Mouse (Mus musculus) B cell, adult 62 days (primary cell): Measurements from ENCODE around the gene Gm3055. TPM values are rescaled to one million over a fixed set of nuclear protein-coding genes. Genes with fewer than 3 reads are reported as not detected.

ENCODE experiments used
- total RNA-seq: library from RNA; stranded (reverse); gene quantifications from 4 replicates; pipeline ENCODE4 v1.2.4, GENCODE M21; 2023

The Gm3055 gene
- 6.1 to 10.3 TPM (median 8.4 TPM) in 4 replicates for total RNA-seq

DNA sequence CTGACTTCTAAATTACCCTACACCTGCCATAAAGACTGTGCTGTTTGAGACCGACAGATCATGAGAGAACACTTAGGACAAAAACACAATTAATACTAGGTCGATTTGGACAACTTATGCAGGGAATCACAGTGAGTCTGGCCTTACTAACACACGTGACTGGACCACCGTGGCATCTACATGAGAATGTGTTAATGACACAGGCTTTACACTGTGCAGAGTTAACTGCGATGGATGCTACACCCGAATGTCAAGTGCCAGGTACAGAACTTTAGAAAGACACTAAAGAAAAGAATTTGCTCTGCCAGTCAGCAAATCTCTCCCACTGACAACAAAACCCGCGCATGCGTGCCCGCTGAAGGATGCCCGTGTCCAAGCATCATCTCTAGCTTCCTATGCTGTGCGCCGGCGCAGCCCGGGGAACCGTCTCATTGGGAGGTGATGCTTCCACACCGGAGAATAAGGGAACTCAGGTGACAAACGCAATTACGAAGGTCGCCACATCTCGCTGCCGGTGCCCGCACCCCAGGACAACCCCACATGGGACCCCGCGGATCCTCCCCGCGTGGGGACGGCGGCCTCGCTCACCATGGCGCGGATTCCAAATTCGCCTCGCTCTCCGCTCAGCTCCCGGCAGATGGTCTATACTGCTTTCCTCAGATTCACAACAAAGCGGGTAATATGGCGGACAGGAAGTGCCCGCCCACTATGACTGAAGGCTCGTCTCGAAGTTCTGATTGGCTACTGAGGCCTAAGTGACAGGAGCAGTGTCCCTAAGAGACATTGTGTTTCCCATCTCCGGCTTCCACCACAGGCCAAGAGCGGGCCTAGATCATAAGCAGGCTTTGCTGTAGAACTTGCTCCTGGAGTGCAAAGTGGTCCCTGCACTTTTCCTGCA, at the start of gene Gm3055:
TSS of gene Gm3055 (minus strand) at position 656 of the 898 bp plus-strand sequence.

GRCm38 (mm10) chr10:81811899-81812298, 40.9 kb upstream of the Gm3055 start, which contains the start of gene Gm4767:
TSS of gene Gm4767 (plus strand) at chr10:81812186.

GRCm38 (mm10) chr10:81704531-81705301, 66.2 kb downstream of the Gm3055 start, which contains the start of gene Zfp433:
TSS of gene Zfp433 (plus strand) at chr10:81704825.

Other genes starting within 250 kb of the Gm3055 start
- gene Gna15, start 246.9 kb downstream of the Gm3055 start, total RNA-seq = 5.1 to 6.6 TPM (median 5.9 TPM) in 4 replicates
- 24.1 to 34.4 TPM (median 29.1 TPM) in 4 replicates for gene Gna11, start 226.0 kb downstream of the Gm3055 start, total RNA-seq
- gene Aes, start 211.7 kb downstream of the Gm3055 start, total RNA-seq = 294 to 321 TPM (median 315 TPM) in 4 replicates
- 2.8 to 6.0 TPM (median 4.1 TPM) in 4 replicates for gene Tle2, start 196.6 kb downstream of the Gm3055 start, total RNA-seq
- 2.2 to 2.5 TPM in 2 of 4 replicates, not detected in the others for gene Tle6, start 170.1 kb downstream of the Gm3055 start, total RNA-seq
- 2.7 to 4.5 TPM (median 3.1 TPM) in 4 replicates for gene BC025920, start 164.9 kb downstream of the Gm3055 start, total RNA-seq
- 18.6 to 23.1 TPM (median 19.3 TPM) in 4 replicates for gene Sirt6, start 143.4 kb downstream of the Gm3055 start, total RNA-seq
- 1.1 to 3.1 TPM (median 1.5 TPM) in 4 replicates for gene Ankrd24, start 142.6 kb downstream of the Gm3055 start, total RNA-seq
- 1.2 to 2.7 TPM (median 2.2 TPM) in 4 replicates for gene Gm10778, start 122.1 kb downstream of the Gm3055 start, total RNA-seq
- gene Zfp433, start 66.3 kb downstream of the Gm3055 start, total RNA-seq = 4.7 to 10.9 TPM (median 7.2 TPM) in 4 replicates
- gene Gm4767, start 41.0 kb upstream of the Gm3055 start, total RNA-seq = 1.4 to 2.6 TPM (median 2.2 TPM) in 4 replicates
- gene Gm32687, start 92.8 kb upstream of the Gm3055 start, total RNA-seq = 0.95 to 5.8 TPM (median 2.9 TPM) in 4 replicates
- 3.1 to 6.0 TPM (median 3.9 TPM) in 4 replicates for gene Zfp781, start 159.3 kb upstream of the Gm3055 start, total RNA-seq